Mouse (Mus musculus) forebrain, embryonic 11.5 days (tissue): ENCODE data around the gene Cdh4. TPM values are rescaled to one million over a fixed set of nuclear protein-coding genes. Genes with fewer than 3 reads are reported as not detected.
A peak's percentile ranks its signal among the peaks of the same experiment; 100 is the strongest.

Experiments
- ATAC-seq: fragments of 200-750 bp; cut with Nextera tagmentation; replicated peaks from 2 replicates; pipeline ENCODE4 v1.8.0; 2017; ENCODE audit warnings: moderate TSS enrichment; ENCODE audit not compliant: low FRiP score
- DNase-seq: peaks from one replicate; pipeline ENCODE4 v3.0.0-alpha.2; 2017; ENCODE audit warnings: low spot score
- H3K27ac ChIP-seq: fragments of 300-500 bp; sonication (generic); 2 replicates; pipeline ENCODE4 v1.5.1; 2014; ENCODE audit warnings: low read depth, low read length
- H3K27me3 ChIP-seq: fragments of 300-500 bp; sonication (generic); 2 replicates; pipeline ENCODE4 v1.6.1; 2014; ENCODE audit warnings: mild to moderate bottlenecking, low read length, mixed read lengths; ENCODE audit not compliant: control insufficient read depth, insufficient read depth
- H3K36me3 ChIP-seq: fragments of 300-500 bp; sonication (generic); 2 replicates; pipeline ENCODE4 v1.6.1; 2014; ENCODE audit warnings: mild to moderate bottlenecking, low read length, moderate library complexity, mixed read lengths; ENCODE audit not compliant: control insufficient read depth, insufficient read depth
- H3K4me1 ChIP-seq: fragments of 300-500 bp; sonication (generic); replicated peaks from 2 replicates; pipeline ENCODE4 v1.6.1; 2014; ENCODE audit warnings: low read length, mixed read lengths; ENCODE audit not compliant: control insufficient read depth, insufficient read depth
- H3K4me2 ChIP-seq: fragments of 300-500 bp; sonication (generic); 2 replicates; pipeline ENCODE4 v1.6.1; 2014; ENCODE audit warnings: low read depth, mild to moderate bottlenecking, low read length, moderate library complexity, mixed read lengths; ENCODE audit not compliant: severe bottlenecking
- H3K4me3 ChIP-seq: fragments of 300-500 bp; sonication (generic); 2 replicates; pipeline ENCODE4 v1.5.1; 2014; ENCODE audit warnings: low read depth, low read length
- H3K9ac ChIP-seq: fragments of 300-500 bp; sonication (generic); 2 replicates; pipeline ENCODE4 v1.6.1; 2014; ENCODE audit warnings: low read length
- H3K9me3 ChIP-seq: fragments of 300-500 bp; sonication (generic); 2 replicates; pipeline ENCODE4 v1.6.1; 2016; ENCODE audit warnings: low read length, mixed read lengths; ENCODE audit not compliant: control insufficient read depth
- WGBS: fragments of 180-500 bp; shearing (Covaris S2); extraction: QIAGEN DNeasy Blood & Tissue Kit; methylation state at CpG from one replicate; pipeline ENCODE4 v1.1.7; 2014; 5-methylcytosine and 5-hydroxymethylcytosine counted together
- polyA plus RNA-seq: library from polyadenylated mRNA; unstranded; fragments of >200 nt; fragmentation: Nextera tagmentation; extraction: Ambion mirVana; gene quantifications from 2 replicates; pipeline ENCODE4 v1.2.1, GENCODE M21; 2014

Cdh4 gene
- polyA plus RNA-seq, 1 experiment from 2014 or later = 24.5 TPM

DNA sequence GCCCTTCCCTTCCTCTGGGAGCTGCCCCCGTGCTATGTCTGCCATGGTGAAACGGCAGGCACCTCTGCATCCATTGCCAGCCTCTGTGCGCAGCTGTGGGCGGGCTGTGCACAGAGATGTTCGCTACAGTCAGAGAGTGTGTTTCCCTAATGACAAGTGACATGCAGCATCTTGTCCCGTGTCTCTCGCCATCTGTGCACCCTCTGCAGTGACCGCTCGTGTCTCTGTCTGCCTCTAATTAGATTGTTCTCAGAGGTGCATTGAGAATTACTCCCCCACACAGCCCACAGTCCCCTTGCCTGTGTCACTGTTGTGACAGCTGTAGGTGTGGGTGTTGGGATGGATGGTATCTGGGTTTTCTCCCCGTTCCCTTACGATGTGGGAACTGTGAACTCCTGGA is 410.6 kb downstream of the Cdh4 start:
- H3K36me3 ChIP-seq = no peaks in the 10 kb centered on the region
- ATAC-seq = peak; percentile 22; the same call in 1 of the 2 replicates
- H3K27ac ChIP-seq = 0 out of 2 replicates have a peak overlapping the region, but pooled peaks have one; percentile 47
- H3K4me3 ChIP-seq = no peak overlapping the region
- H3K9me3 ChIP-seq = no peaks in the 10 kb centered on the region
- H3K4me1 ChIP-seq = no peaks in the 10 kb centered on the region
- H3K4me2 ChIP-seq = no peak overlapping the region
- DNase-seq = no peak
- H3K27me3 ChIP-seq = no peaks in the 10 kb centered on the region
- 70% methylated on average over 11 of the region's 11 CpGs for WGBS
- no peak overlapping the region for H3K9ac ChIP-seq

DNA sequence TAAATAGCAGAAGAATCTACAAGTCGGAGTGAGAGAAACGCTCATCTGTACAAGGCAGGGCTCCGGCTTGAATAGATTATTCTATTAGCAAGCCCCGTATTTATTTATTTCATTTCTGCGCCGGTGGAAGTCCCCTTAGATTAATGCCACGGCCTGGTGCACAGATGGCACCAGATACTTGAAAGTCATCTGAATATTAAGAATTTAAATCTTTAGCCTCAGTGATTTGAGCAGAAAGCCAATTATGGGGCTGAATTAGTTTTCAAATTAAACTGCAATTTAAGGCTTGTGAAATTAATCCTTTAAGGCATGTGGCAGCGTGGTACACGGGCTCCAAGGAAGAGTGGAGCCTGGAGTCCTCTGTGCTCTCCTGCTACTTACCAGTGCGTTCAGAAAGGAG is 411.7 kb downstream of the Cdh4 start:
- DNase-seq (no peak), ATAC-seq (no peak)
- 69% methylated on average over 10 of the region's 10 CpGs for WGBS
- no peaks in the 10 kb centered on the region for H3K36me3 ChIP-seq
- no peak overlapping the region for H3K4me3 ChIP-seq
- H3K27ac ChIP-seq = no peak overlapping the region; the same call in 1 of the 2 replicates
- H3K4me2 ChIP-seq = no peak overlapping the region
- no peaks in the 10 kb centered on the region for H3K27me3 ChIP-seq
- H3K9me3 ChIP-seq = no peaks in the 10 kb centered on the region
- H3K4me1 ChIP-seq = no peaks in the 10 kb centered on the region
- H3K9ac ChIP-seq = no peak overlapping the region

DNA sequence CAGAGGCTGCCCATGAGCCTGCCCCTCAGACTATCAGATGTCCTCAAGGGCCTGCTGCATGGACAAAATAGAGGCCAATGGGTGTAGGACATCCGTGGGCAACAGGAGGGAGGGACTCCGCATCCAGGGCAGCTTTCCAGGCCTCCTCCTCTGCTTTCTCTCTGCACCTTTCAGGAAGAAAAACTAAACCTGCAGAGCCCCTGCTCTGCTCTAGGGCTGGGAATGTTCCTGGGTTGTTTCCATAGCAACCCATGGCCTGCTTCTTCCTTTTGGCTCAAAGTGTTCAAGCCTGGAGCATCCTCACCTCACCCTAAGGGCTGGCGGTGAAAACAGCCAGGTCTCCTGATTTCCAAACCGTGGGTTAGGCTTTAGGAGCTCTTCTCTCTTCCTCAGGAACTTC is 414.9 kb downstream of the Cdh4 start:
- H3K9ac ChIP-seq = no peak overlapping the region
- no peak for DNase-seq
- no peak overlapping the region for H3K27ac ChIP-seq
- ATAC-seq = no peak
- H3K4me3 ChIP-seq = no peak overlapping the region
- H3K4me2 ChIP-seq = no peak overlapping the region
- WGBS = 54% methylated on average over 4 of the region's 4 CpGs
- no peaks in the 10 kb centered on the region for H3K36me3 ChIP-seq
- H3K9me3 ChIP-seq = no peaks in the 10 kb centered on the region
- no peaks in the 10 kb centered on the region for H3K27me3 ChIP-seq
- no peaks in the 10 kb centered on the region for H3K4me1 ChIP-seq

DNA sequence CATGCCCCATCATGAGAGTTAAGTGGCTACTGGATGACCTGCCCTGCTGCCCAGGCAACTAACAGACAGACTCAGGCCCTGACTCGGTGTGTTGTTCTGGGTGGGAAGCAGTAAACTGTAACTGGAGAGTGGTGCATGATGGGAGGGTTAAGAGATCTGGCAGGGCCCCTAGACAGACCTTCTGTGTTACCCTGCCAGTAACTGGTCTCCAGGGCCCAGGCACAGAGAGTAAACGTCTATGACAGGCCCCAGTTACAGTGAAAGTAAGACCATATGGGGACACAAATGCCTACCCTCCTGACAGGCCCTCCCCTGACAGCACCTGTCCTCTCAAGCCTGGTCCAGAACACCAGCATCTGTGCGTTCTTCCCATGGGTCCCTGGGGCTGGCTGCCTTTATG is 420.4 kb downstream of the Cdh4 start:
- Histone ChIP-seq H3K27ac (no peak overlapping the region), H3K9ac (no peak overlapping the region), H3K27me3 (no peaks in the 10 kb centered on the region), H3K4me2 (no peak overlapping the region), H3K36me3 (no peaks in the 10 kb centered on the region), H3K4me1 (no peaks in the 10 kb centered on the region), H3K9me3 (no peaks in the 10 kb centered on the region), H3K4me3 (no peak overlapping the region)
- ATAC-seq (no peak), DNase-seq (no peak)
- 86% methylated on average over 3 of the region's 3 CpGs for WGBS

DNA sequence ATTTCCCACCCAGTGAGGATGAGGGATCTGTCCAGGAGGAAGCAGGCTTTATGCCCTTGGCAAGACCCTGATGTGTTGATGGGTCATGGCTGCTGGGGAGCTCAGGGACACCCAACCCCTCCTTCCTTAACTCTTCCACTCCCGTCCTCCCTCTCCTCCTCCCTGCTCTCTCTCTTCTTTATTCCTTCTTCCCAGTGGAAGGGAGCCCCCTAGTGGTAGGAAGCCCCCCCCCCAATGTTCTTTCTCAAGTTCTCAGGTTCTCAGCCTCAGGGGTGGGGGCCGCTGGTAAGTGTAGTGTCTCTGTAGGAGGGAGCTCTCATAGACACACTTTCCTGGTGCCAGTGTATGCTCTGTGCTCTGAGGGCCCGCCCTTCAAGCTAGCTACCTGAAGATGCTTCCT is 421.0 kb downstream of the Cdh4 start:
- Histone ChIP-seq H3K36me3 (no peaks in the 10 kb centered on the region), H3K4me3 (no peak overlapping the region), H3K4me2 (no peak overlapping the region), H3K9ac (no peak overlapping the region), H3K27ac (no peak overlapping the region), H3K27me3 (no peaks in the 10 kb centered on the region), H3K4me1 (no peaks in the 10 kb centered on the region), H3K9me3 (no peaks in the 10 kb centered on the region)
- ATAC-seq (no peak), DNase-seq (no peak)
- WGBS = 78% methylated on average over 3 of the region's 3 CpGs

DNA sequence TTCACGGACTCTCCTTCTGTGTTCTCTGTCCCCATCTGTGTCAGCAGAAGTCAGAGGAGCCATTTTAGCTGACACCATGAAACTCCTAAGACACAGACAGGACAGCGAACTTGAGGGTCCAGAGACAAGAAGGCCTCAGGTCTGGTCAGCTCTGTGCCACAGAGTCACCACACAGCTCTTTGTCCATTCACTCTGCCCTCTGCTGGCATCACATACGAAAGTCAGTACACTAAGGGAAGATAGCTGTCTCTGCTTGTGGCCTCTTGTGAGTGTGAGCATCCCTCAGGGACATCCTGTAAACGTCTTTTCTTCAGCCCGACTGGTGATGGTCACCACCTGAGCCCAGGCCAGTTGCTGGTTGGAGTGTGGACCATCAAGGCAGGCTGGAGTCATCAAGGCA is 422.9 kb downstream of the Cdh4 start:
- WGBS = 72% methylated on average over 5 of the region's 5 CpGs
- DNase-seq = no peak
- Histone ChIP-seq H3K27me3 (no peaks in the 10 kb centered on the region), H3K4me3 (no peak overlapping the region), H3K9ac (no peak overlapping the region), H3K4me1 (no peaks in the 10 kb centered on the region), H3K4me2 (no peak overlapping the region), H3K27ac (no peak overlapping the region), H3K9me3 (no peaks in the 10 kb centered on the region), H3K36me3 (no peaks in the 10 kb centered on the region)
- no peak for ATAC-seq

DNA sequence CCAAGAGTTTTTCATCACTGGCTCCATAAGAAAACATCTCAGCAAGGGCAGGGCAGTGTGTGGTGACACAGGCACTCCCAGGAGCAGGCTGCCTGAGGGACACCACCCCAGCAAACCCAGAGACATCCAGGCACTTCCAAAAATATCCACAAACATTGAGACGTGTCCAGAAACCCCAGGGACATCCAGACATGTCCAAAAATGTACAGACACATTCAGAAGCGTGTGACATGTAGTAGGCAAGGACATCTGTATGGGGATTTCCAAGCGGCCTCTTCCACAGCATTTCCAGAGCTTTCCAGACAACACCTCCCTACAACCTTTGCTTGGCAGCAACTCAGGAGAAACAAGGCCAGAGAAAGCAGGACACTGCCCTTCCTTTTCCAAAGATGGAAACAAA is 425.4 kb downstream of the Cdh4 start:
- Histone ChIP-seq H3K4me2 (no peak overlapping the region), H3K4me1 (no peaks in the 10 kb centered on the region), H3K4me3 (no peak overlapping the region), H3K9ac (no peak overlapping the region), H3K36me3 (no peaks in the 10 kb centered on the region), H3K9me3 (no peaks in the 10 kb centered on the region), H3K27me3 (no peaks in the 10 kb centered on the region), H3K27ac (no peak overlapping the region)
- ATAC-seq (no peak), DNase-seq (no peak)
- 82% methylated on average over 3 of the region's 3 CpGs for WGBS

DNA sequence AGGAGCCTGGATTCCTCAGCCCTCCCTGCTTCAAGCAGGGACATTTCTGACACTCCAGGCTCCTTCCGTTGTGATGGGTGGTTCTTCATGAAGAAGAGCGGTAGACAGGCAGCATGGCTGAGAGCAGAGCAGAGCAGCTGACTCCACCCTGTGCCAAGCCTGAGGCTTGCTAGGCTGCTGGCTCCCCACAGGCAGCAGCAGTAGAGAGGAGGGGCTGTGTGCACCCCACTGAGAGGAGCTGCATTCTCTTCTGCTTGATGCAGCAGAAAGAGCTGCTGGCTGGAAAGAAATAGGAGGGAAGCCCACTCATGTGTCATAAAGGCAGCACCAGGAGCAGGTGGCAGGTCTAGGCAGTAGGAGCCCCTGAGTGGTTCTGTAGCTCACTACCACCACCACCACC is 427.6 kb downstream of the Cdh4 start:
- H3K4me2 ChIP-seq = no peak overlapping the region
- no peaks in the 10 kb centered on the region for H3K36me3 ChIP-seq
- H3K27ac ChIP-seq = no peak overlapping the region
- no peak overlapping the region for H3K9ac ChIP-seq
- DNase-seq (no peak), ATAC-seq (no peak)
- H3K9me3 ChIP-seq = no peaks in the 10 kb centered on the region
- no peaks in the 10 kb centered on the region for H3K27me3 ChIP-seq
- H3K4me1 ChIP-seq = no peaks in the 10 kb centered on the region
- H3K4me3 ChIP-seq = no peak overlapping the region
- WGBS = 18% methylated on average over 2 of the region's 2 CpGs

DNA sequence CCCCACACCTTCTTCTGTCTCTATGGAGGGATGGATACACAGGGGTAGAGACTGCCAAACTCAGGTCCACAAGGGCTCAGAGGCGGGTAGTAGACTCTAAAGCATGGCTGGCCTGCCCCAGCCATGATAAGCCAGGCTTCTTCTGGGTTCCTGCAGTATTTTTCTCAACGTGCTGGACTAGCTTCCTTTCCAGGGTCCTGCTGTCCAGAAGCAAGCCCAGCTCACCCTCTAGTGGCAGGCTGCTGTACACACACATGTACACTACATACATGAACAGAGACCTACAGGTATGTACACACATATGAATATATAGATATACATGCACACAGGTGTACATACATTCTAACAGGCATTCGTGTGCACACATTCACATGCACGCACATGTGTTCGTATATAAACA is 430.5 kb downstream of the Cdh4 start:
- no peaks in the 10 kb centered on the region for H3K9me3 ChIP-seq
- H3K27me3 ChIP-seq = no peaks in the 10 kb centered on the region
- ATAC-seq (no peak), DNase-seq (no peak)
- WGBS = 72% methylated on average over 5 of the region's 5 CpGs
- H3K4me2 ChIP-seq = no peak overlapping the region
- no peak overlapping the region for H3K9ac ChIP-seq
- H3K4me3 ChIP-seq = no peak overlapping the region
- H3K4me1 ChIP-seq = no peaks in the 10 kb centered on the region
- no peaks in the 10 kb centered on the region for H3K36me3 ChIP-seq
- no peak overlapping the region for H3K27ac ChIP-seq
